Mouse (Mus musculus): Measurements from ENCODE around the gene Amn1.

GRCm38 (mm10) chr6:149193276-149193905 is 4.9 kb upstream of the Amn1 start:
- no peak for TF ChIP-seq POLR2A (IDR thresholded peaks at IDR 0.05; ENCODE audit: control insufficient read depth, extremely low read depth, insufficient read depth, low read length, poor library complexity)
- TF ChIP-seq CTCF (IDR thresholded peaks at IDR 0.05; ENCODE audit: borderline replicate concordance, control insufficient read depth, extremely low read depth, insufficient read depth, low read length, poor library complexity), result no peak
